Mouse (Mus musculus) layer of hippocampus, postnatal 36 days (tissue): ENCODE results near the gene Cdc45. TPM values are rescaled to one million over a fixed set of nuclear protein-coding genes. Genes with fewer than 3 reads are reported as not detected.
"Not testable (repeated sequence)": the region's sequence is repeated elsewhere in the genome, so short reads cannot be mapped to it uniquely, and the experiment has no call there.

Experiments
- DNase-seq, 2 experiments: peaks; one replicate each; pipeline ENCODE4 v3.0.0; 2022
- total RNA-seq, 2 experiments: library from RNA; stranded (reverse); gene quantifications; 2 replicates each; pipeline ENCODE4 v1.2.3; 2021

The Cdc45 gene
- total RNA-seq: 1 to 10 TPM; 2.5 to 3.2 TPM

- peak; percentile 85 to 86 for DNase-seq
Observed at GRCm38 (mm10) chr16:18811468-18812384, at the start of gene Cdc45, which contains the start of gene Ufd1. TSS of gene Cdc45 (minus strand) at chr16:18811987. TSS of gene Ufd1 (plus strand) at chr16:18811779.

DNA sequence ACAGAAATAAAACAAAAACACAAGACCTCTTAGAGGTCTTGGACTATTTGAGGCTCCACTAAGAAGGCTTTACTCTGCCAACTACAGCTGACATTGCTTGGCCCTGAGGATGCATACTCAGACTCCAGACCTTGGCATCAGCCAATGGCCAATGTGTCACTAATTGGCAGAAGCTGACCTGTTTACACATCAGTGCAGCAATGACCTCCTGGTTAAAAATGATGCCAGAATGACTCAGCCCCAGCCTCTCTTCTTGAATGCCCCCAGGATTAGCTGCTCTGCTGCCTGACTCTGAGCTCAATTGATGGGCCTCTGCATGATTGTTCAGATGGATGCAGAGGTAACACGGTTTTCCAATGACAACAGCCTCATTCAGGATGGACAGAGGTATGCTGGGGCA is 48.4 kb upstream of the Cdc45 start:
- no peak for DNase-seq

DNA sequence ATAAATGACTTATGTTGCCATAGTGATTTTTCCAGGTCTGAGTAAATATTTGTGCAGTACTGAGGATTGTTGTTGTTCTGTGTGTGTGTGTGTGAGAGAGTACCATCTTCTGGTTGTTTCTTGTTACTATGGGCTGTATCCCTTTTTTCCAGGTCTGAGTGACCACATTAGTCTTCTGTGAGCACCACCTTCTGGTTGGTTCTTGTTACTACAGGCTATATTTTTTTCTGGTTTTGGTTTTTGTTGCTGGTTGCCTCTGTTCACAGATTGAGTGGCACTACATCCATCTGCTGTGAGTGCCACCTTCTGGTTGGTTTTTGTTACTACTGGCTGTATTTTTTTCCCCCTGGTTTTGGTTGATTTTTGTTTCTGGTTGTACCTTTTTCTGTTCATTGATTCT is 46.8 kb upstream of the Cdc45 start:
- DNase-seq: no peak

GRCm38 (mm10) chr16:18849521-18850190 is 37.9 kb upstream of the Cdc45 start:
- not testable (repeated sequence) for DNase-seq

DNA sequence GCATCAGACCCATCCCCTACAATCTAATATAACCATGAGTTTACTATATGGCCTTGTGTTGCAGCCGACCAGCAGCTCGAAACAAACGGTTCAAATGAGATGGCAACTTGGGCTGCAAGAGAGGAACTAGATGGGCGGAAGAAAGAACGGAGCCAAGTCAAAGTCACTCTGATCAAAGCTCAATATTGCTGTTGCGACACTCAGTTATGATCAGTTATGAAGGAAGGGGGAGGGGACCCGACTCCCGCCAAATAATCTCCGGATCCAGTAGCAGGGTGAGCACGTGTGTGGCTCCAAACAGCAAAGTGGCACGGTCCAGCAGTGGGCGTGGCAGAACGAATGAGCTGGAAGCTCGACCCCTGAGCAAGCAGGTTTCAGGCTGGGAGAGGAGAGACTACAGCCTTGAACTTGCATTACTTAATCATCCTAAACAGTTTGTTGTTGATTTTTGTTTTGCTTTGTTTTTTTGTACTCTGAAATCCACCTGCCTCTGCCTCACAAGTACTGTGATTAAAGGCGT is 34.6 kb upstream of the Cdc45 start:
- DNase-seq: no peak

DNA sequence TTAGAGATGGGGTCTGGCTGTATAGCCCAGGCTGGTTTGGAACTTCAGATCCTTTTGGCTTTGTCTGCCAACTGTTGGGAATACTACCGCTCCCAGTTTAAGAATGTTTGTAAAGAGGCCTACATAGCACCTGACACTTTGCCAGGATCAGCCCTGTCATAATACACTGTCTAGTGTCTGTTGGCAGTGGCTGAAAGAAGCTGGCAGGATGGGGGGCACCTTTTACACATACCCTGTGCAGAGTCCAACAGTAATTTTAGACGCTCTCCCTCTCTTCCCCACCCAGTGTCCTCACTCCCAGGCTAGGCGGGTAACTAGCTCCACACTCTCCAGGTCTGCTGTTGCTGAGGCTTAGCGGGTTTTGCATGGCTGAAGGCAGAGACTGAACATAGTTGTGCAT is 26.6 kb upstream of the Cdc45 start:
- DNase-seq: no peak

DNA sequence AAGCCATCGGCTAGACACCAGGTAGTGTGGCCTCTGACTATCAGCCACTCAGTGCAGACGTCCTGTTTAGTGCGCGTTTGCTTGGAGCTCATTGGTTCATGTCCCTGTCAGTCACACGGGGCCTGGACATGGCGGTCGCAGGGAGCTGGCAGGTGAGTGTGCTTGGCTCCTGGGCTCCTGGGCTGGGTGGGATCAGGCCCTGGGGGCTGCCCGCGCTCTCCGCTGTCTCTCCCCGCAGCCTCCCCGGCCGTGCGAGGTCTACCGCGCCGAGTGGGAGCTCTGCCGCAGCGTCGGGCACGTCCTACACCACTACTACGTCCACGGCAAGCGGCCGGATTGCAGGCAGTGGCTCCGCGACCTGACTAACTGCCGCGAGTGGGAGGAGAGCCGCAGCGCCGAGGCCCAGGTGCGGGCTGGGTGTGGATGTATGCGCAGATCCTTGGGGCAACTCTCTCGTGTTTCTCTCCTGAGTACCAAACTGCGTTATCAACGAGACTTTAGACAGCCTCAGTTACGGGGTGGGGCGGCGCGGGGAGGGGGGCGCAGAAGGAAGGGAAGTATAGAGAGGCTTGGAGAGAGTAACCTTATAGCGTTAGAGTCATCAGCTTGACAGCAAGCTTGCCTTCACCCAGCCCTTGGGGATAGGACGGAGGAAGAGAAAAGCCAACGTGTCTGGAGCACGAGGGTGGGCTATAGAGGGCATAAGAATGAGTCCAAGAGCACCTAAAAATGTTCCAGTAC is 24.9 kb upstream of the Cdc45 start, which contains the start of the genes 2510002D24Rik and Gm28539:
Gene 2510002D24Rik (plus strand): TSS at position 111 of the 741 bp plus-strand sequence.
Gene Gm28539 (plus strand): TSS at position 117 of the 741 bp plus-strand sequence.
- peak; percentile 89 to 90 for DNase-seq

DNA sequence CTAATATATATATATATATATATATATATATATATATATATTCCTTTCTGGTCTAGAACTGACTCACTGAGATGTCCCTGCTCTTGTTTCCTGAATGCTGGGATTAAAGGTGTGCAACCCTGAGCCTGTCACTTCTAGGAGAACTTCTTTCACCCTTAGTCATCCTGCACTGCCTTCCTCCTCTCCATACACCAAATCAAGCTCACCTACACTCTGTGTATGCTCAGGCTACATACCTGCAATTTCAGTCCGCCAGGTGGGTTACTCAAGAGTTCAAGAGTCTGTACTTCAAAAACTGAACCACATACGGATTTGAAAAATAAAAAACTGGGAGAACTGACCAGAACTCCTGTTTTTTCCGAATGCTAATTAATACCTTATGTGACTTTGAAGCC is 24.3 kb upstream of the Cdc45 start:
- DNase-seq: no peak

DNA sequence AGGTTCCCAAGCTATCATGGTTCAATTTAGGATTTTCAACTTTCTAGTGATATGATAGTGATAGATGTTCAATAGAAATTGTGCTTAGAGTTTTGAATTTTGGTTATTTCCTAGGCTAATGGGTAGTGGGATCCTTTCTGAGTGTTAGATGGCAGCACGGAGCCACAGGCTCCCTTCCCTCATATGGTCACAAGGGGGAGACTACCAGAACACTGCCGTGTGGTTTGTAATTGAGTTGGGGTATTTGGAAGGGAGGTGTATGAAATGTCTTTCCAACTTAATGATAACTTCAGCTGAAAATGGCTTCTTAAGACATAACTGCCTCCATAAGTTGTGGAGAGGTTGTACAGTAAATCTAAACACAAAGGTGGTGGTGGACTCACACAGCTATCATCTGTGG is 21.7 kb upstream of the Cdc45 start:
- no peak for DNase-seq

DNA sequence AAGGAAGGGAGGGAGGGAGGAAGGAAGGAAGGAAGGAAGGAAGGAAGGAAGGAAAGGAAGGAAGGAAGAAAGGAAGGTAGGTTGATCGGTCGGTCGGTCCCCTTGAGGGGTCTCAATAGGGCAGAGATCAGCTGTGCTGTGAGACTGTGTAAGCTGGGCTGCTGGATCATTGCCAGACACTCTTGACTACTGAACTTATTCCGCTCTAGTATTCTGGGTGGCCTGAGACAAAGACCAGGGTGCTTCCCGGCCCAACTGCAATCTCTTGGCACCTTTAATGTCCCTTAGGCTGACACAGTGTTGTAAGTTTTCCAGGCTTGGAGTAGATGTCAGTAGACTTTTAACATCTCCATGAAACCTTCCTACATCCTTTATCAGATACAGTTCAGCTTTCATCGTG is 17.3 kb upstream of the Cdc45 start:
- DNase-seq: no peak

DNA sequence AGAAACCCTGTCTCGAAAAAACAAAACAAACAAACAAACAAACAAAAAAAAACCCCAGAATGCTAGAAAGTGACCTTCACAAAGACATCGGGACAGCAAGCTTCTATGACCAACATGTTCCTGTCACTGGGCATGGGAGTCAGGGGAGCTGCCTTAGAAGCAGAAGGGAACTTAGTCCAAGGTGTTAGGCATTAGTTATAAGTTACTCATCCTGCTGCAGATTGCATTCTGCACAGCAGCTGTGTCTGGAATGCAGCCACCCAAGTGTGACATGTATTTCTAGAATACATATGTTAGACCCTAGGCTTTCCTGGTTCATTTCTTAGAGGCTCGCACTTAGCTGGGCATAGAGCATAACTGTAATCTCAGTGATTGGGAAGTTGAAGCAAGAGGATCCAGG is 16.8 kb upstream of the Cdc45 start:
- no peak for DNase-seq

- peak in 1 of 2 experiments; percentile 11 for DNase-seq
Observed at GRCm38 (mm10) chr16:18822925-18823324, 11.1 kb upstream of the Cdc45 start.

DNA sequence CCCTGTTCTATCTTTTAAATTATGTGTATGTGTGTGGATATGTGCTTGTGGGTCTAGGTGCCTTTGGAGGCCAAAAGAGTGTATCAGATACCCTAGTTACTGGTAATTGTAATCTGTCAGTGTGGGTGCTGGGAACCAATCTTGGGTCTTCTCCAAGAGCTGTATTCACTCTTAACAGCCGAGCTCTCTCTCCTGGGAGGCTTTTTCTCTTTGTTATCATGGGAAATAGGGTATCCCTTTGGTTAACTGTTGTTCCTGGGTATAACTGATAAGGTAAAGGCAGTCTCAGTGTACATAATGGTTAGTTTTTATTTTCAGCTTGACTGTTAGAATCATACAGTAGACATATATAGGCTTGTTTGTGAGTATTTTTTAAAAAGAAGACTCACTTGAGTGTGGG is 10.6 kb upstream of the Cdc45 start:
- no peak for DNase-seq

DNA sequence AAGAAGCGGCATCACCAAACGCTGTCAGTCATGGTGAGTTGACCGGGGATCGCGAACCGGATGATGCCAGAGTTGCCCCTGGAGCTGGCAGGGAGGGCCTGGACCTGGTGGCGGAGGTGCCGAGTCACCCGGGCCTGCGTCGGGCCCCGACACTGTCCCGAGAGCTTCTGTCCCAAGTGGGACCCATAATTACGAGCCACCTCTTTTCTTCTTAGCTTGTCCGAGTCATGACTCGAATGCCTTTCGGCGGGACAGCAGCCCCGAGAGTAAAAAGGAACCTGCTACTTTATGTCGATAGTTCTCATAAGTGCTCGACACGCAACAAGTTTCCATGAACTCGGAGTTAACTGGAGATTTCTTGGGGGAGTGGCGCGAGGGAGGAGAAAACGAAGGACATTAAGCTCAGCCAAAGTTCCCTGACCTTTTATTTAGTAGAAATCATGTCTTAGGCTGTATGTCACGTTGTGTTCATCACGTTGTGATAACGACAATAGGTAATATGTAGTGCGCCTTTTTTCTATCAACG is 661 bp upstream of the Cdc45 start:
- DNase-seq: no peak

- no peak for DNase-seq
Observed at GRCm38 (mm10) chr16:18811032-18811431, 755 bp downstream of the Cdc45 start.

DNA sequence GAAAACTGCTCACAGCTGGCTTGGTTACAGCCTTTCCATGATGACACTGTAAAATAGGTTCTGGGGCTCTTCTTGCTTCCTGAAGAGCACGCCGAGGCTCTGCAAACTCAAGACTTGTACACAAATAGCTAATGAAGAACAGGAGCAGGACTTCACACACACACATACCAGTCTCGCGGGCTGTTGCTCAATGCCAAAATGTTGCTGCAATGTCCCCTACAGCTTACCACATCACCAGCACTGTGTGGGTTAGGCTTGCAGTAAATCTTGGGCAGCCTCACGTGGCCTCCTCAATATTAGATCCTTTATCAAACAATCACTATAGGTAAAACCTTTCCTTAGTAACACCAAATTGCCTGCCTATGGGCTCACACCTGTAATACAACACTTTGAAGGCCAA is 2.8 kb downstream of the Cdc45 start:
- DNase-seq: no peak

DNA sequence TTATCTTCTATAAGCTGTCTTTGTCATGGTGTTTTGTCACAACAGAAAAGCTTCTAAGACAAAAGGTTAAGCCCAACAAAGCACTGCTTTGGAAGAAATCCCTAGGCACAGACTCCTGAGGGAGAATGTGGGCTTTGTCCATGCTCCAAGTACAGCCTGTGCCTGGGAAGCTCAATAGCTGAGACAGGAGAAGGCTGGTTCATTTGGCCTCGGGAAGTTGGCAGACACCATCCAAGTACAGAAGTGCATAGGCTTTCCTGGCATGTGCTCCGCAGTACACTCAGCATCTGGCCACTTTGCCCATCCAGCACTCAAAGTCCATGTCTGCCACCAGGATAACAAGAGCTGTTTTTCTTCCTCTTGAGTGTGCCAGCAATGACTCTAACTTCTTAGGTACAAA is 6.0 kb downstream of the Cdc45 start:
- no peak for DNase-seq

DNA sequence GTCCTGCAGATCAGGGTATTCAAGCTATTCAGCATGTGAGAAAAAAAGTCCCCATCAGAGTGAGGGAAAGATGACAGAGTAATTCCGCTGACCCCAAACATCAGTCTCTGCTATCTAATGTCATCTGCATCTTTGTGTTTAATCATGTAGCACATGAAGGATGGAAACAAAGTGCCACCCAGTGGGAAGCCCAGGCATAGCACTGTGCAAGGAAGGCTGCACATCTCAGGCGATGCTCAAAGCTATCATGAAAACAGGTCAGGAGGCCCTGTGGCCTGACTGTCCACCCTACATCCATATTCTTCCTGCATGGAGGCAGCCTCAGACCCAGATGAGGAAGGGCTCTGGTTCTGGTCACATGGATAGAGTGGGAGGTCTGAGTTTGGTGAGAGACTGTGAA is 12.9 kb downstream of the Cdc45 start:
- peak; percentile 54 to 67 for DNase-seq

DNA sequence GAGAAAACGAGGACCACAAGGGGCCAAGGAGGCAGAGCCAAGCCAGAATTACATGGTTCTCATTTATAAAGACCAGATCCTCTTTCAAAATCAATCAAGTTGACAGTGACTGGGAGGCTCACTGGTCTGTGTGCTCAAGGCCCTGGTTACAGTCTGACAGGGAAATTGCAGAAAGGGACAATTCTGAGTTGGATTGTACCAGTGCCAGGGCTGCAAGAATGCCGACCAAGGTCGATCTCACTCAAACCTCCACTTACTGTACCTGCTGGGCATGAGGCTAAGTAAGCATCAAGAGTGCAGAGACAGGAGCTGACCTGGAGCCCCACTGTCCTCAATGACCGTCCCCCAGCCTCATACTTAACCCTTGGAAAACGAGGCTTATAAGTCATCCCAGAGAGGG is 13.6 kb downstream of the Cdc45 start:
- no peak for DNase-seq

DNA sequence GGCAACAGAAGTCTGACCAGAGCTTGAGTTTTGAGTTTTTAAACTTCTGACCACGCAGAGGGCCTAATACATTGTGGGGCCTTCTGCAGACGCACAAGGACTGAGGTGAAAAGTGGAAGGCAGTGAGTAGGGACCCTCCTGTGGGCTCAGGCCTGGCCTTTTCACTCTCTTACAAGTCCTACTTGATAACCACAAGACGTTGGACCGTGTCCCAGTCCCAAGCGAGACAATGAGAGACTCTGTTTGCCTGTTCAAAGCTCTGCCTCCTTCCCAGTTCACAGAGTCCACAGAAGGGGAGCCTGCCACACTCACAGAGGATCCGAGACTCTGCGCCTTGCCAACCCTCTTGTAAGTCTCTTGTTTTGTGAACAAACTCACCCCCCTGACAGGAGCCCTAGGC is 15.1 kb downstream of the Cdc45 start:
- no peak for DNase-seq

GRCm38 (mm10) chr16:18795223-18795899 is 16.4 kb downstream of the Cdc45 start:
- DNase-seq: no peak
